Comparison of ENCODE assay signal across 11 mouse cellular contexts in the genomic region with DNA sequence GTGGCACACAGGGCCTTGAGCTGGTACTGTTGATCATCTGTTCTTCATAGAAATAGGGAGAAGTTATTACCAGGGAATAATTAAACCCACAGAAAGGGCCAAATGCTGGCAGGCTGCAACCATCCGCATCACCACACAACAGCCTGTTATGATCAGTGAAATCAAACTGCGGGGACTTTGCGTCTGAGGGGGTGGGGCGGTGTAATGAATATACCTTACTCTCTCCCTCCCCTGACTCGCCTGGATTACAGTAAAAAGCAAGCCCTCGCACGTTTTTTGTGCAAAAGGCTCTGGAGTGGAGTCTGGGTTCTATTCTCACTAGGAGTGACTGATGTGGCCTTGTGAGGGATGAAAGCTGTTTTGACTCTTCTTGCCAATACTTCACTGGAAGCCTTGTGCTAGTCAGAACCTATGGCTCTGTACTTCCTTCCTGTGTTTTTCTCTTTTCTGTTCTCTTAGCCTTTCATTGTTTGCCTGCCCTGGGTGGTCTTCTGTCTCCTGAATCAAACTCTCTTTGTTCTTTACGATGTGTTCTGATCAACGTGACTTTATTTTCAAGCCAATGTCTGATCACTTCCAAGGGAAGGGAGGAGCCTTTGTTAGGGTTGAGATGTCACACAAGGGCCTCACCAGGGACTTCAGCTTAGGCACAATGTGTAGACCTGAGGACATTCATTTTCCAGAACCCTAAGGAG.
DNase-seq lines count a peak whose midpoint lies in the region; ATAC-seq and TF ChIP-seq lines count a peak whose summit lies in the region.
"Had no signal": no experiment of that assay in that cellular context is flagged by ENCODE, and none has a peak within 500 bp of the region (broad histone marks: within the 10 kb centered on the region; RNA-seq: fewer than 3 reads in every experiment).

No protein-coding gene starts in this region.

- no peaks in the 10 kb centered on the region for H3K9me3 ChIP-seq in embryonic facial prominence, embryonic 12.5 days
- H3K9me3 ChIP-seq in heart, postnatal 0 days (replicated peaks; ENCODE audit: control insufficient read depth, low read length): no peaks in the 10 kb centered on the region
- H3K9me3 ChIP-seq in limb, embryonic 14.5 days (ENCODE audit: control insufficient read depth, low read length): no peaks in the 10 kb centered on the region
- H3K9me3 ChIP-seq: liver, embryonic 12.5 days had no signal

- peak overlapping the region; percentile 66 for H3K27ac ChIP-seq in embryonic facial prominence, embryonic 12.5 days
- peak overlapping the region; percentile 45 for H3K27ac ChIP-seq in heart, postnatal 0 days (ENCODE audit: low read depth)
- H3K27ac ChIP-seq in limb, embryonic 14.5 days (replicated peaks; ENCODE audit: low read depth, low read length): no peak overlapping the region
- H3K27ac ChIP-seq: liver, embryonic 12.5 days had no signal

- H3K27me3 ChIP-seq in embryonic facial prominence, embryonic 12.5 days: no peaks in the 10 kb centered on the region
- H3K27me3 ChIP-seq in heart, postnatal 0 days (ENCODE audit: control insufficient read depth, insufficient read depth, low read length): no peaks in the 10 kb centered on the region
- H3K27me3 ChIP-seq in limb, embryonic 14.5 days (ENCODE audit: control insufficient read depth, insufficient read depth, low read length): no peaks in the 10 kb centered on the region
- H3K27me3 ChIP-seq: liver, embryonic 12.5 days had no signal

- 27% methylated on average over 9 of the region's 9 CpGs for WGBS in embryonic facial prominence, embryonic 12.5 days
- 69% methylated on average over 9 of the region's 9 CpGs for WGBS in heart, postnatal 0 days
- WGBS in limb, embryonic 14.5 days: 33% methylated on average over 9 of the region's 9 CpGs

- no peak for TF ChIP-seq EP300 in heart, postnatal 0 days (IDR thresholded peaks at IDR 0.05; ENCODE audit: low read depth)

- no peaks in the 10 kb centered on the region for H3K36me3 ChIP-seq in embryonic facial prominence, embryonic 12.5 days
- H3K36me3 ChIP-seq in heart, postnatal 0 days (replicated peaks; ENCODE audit: control insufficient read depth, insufficient read depth, low read length): no peaks in the 10 kb centered on the region
- no peaks in the 10 kb centered on the region for H3K36me3 ChIP-seq in limb, embryonic 14.5 days (ENCODE audit: control insufficient read depth, insufficient read depth, low read length)
- H3K36me3 ChIP-seq: liver, embryonic 12.5 days had no signal

- H3K4me2 ChIP-seq in embryonic facial prominence, embryonic 12.5 days (replicated peaks): no peak overlapping the region
- no peak overlapping the region for H3K4me2 ChIP-seq in heart, postnatal 0 days (ENCODE audit: low read depth, low read length)
- no peak overlapping the region for H3K4me2 ChIP-seq in limb, embryonic 14.5 days (replicated peaks; ENCODE audit: low read depth, low read length, severe bottlenecking)
- H3K4me2 ChIP-seq: liver, embryonic 12.5 days had no signal

- no peak overlapping the region for H3K9ac ChIP-seq in embryonic facial prominence, embryonic 12.5 days
- no peak overlapping the region for H3K9ac ChIP-seq in heart, postnatal 0 days (replicated peaks; ENCODE audit: low read depth, low read length)
- H3K9ac ChIP-seq in limb, embryonic 14.5 days (ENCODE audit: low read depth, low read length, severe bottlenecking): no peak overlapping the region
- H3K9ac ChIP-seq: liver, embryonic 12.5 days had no signal

- H3K4me3 ChIP-seq in embryonic facial prominence, embryonic 12.5 days: no peak overlapping the region
- no peak overlapping the region for H3K4me3 ChIP-seq in heart, postnatal 0 days (ENCODE audit: low read depth, low read length)
- no peak overlapping the region for H3K4me3 ChIP-seq in limb, embryonic 14.5 days (replicated peaks; ENCODE audit: low read length)
- H3K4me3 ChIP-seq: liver, embryonic 12.5 days had no signal

- peak; percentile 23; the same call in 1 of the 2 replicates for ATAC-seq in embryonic facial prominence, embryonic 12.5 days (ENCODE audit: insufficient number of reproducible peaks, insufficient read depth, low FRiP score, low TSS enrichment)
- no peak for ATAC-seq in heart, postnatal 0 days (ENCODE audit: insufficient read depth, low read depth)
- peak; percentile 53 for ATAC-seq in limb, embryonic 14.5 days (ENCODE audit: low FRiP score, low read depth)
- ATAC-seq: liver, embryonic 12.5 days had no signal

- peaks cover 29% of the 10 kb centered on the region for H3K4me1 ChIP-seq in embryonic facial prominence, embryonic 12.5 days
- H3K4me1 ChIP-seq in heart, postnatal 0 days (ENCODE audit: control insufficient read depth, insufficient read depth): peaks cover 18% of the 10 kb centered on the region; the same call in 1 of the 2 replicates
- H3K4me1 ChIP-seq in limb, embryonic 14.5 days (ENCODE audit: control insufficient read depth, insufficient read depth, low read length): peaks cover 12% of the 10 kb centered on the region

- TF ChIP-seq CTCF in heart, postnatal 0 days (IDR thresholded peaks at IDR 0.05; ENCODE audit: low read depth): no peak

- TF ChIP-seq POLR2A in limb, embryonic 14.5 days (IDR thresholded peaks at IDR 0.05; ENCODE audit: borderline replicate concordance, extremely low read depth, insufficient read depth, insufficient read length): no peak

- peak; percentile 13 for DNase-seq in kidney, postnatal 10 days
- no peak for DNase-seq in kidney, adult 11 months
- DNase-seq in heart, postnatal 0 days (ENCODE audit: low spot score): no peak
- peak; percentile 71 for DNase-seq in limb, embryonic 14.5 days (ENCODE audit: low spot score)
- no peak for DNase-seq in urinary bladder, adult 2 months (ENCODE audit: low spot score)
- no peak for DNase-seq in adipocyte (ENCODE audit: low spot score)
- DNase-seq in c-Kit-positive CD71-positive TER-119-positive erythroid progenitor cells, embryonic 14.5 days (ENCODE audit: low spot score): no peak
- DNase-seq: cerebellum, adult 11-12 months; thymus, adult 2 months had no signal

Comparison
In these comparisons a context has a peak if more than half of its experiments do, and no peak if none do; other contexts are left out.
1. DNase-seq: peak in kidney, postnatal 10 days (single experiment) and limb, embryonic 14.5 days (single experiment); none in kidney, adult 11 months (single experiment), heart, postnatal 0 days (single experiment), urinary bladder, adult 2 months (single experiment), adipocyte (single experiment) and c-Kit-positive CD71-positive TER-119-positive erythroid progenitor cells, embryonic 14.5 days (single experiment).